Mouse (Mus musculus): ENCODE measurements at regions not wholly inside any gene's neighbourhood (a gene's known extent, or its start where the extent isn't known, plus 50 kb on each side); places are given as distances from the start of the nearest gene placed in this dataset.

DNA sequence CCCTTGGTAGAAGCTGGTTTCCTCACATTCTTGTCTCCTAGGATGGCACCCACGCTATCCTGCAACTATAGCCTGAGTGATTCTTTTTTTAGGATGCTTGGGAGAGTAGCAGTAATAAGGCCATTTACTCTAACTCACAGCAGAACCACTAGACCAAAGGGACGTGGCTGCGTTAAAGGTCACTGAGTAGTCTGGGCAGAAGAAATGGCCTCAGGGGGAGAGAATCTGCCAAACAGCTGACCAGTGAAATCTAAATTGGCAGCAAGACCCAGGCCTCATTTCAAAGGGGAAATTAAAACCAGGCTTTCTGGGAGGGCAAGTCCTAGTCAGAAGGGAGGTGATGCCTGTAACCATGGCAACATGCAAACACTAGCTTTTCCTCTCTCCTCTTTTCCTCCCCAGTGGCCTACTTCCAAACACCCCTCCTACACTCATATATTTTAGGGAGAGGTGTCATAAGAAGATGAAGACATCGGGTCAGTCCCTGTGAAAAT lies 267.5 kb downstream of the Nuak1 start:
- no peak for TF ChIP-seq CTCF (IDR thresholded peaks at IDR 0.05; ENCODE audit: control insufficient read depth, insufficient read depth, low read length)
- TF ChIP-seq POLR2A (IDR thresholded peaks at IDR 0.05; ENCODE audit: borderline replicate concordance, control insufficient read depth, low read depth, low read length), result no peak

Measured in bone marrow, adult 2 months (tissue).